Comparison of ENCODE assay signal across 11 mouse cellular contexts in the genomic region with DNA sequence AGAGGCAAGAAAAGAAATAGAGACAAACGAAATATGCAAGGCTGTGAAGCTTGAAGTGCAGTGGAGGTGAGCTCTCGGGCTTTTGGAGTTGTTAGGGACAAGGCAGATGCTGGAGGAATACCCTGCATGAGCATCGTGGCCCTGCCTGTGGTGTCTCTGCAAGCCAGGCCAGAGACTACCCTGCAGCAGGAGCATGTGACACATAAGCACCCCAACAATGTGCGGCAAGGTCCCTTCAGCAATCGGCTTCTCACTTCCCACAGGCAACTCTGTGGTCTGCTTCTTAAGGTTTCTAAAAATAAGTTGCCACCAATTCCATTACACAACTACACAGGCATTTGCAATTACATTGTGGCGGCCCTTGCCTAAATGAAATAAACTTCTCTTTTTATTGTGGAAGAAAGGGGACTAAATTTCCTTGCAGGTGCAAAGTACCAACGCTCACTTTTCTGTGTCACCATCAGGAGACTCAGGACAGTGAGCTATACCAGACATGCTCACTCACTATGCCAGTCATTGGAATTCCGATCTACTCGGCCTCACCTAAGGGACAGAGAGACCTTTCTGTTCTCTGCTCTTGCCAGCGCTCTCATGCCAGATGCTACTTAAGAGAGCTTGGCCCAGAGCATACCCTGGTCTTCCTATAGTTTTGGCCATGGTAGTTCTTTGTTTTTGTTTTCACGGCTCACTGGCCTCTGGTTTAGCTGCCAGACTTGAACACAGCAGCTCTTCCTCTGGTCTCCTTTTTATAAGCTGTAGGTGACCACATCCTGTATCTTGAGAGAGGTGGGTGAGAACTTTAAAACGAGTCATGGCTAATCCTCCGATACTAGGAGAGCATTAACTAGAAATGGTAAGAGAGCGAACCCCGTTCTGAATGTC. TPM values are rescaled to one million over a fixed set of nuclear protein-coding genes. Genes with fewer than 3 reads are reported as not detected.
DNase-seq lines count a peak whose midpoint lies in the region; ATAC-seq lines count a peak whose summit lies in the region.
"Had no signal": no experiment of that assay in that cellular context is flagged by ENCODE, and none has a peak within 500 bp of the region (broad histone marks: within the 10 kb centered on the region; RNA-seq: fewer than 3 reads in every experiment).

No protein-coding gene starts in this region.

- no peak overlapping the region for H3K4me3 ChIP-seq in heart, embryonic 11.5 days (ENCODE audit: low read depth, low read length)
- H3K4me3 ChIP-seq in liver, embryonic 16.5 days (ENCODE audit: low read depth, low read length), result no peak overlapping the region
- H3K4me3 ChIP-seq: neural tube, embryonic 13.5 days had no signal

- no peaks in the 10 kb centered on the region for H3K27me3 ChIP-seq in heart, embryonic 11.5 days (ENCODE audit: control insufficient read depth, insufficient read depth, low read length)
- H3K27me3 ChIP-seq in liver, embryonic 16.5 days (ENCODE audit: control insufficient read depth, insufficient read depth, low read depth, low read length), result no peaks in the 10 kb centered on the region
- H3K27me3 ChIP-seq: neural tube, embryonic 13.5 days had no signal

- ATAC-seq in CD4-positive, CD25-positive, alpha-beta regulatory T cell, adult 4 months, result peak; percentile 90
- no peak for ATAC-seq in heart, embryonic 11.5 days (replicated peaks; ENCODE audit: insufficient number of reproducible peaks, low FRiP score, low TSS enrichment)
- peak; percentile 39; the same call in 1 of the 2 replicates for ATAC-seq in liver, embryonic 16.5 days (ENCODE audit: low read depth)

- WGBS in heart, embryonic 11.5 days (ENCODE audit: insufficient replicate concordance), result 53% methylated on average over 15 of the region's 15 CpGs
- WGBS in liver, embryonic 16.5 days (ENCODE audit: insufficient replicate concordance), result 38% methylated on average over 15 of the region's 15 CpGs

- peaks cover 14% of the 10 kb centered on the region for H3K4me1 ChIP-seq in heart, embryonic 11.5 days (ENCODE audit: control insufficient read depth, insufficient read depth, low read length)
- peaks cover 35% of the 10 kb centered on the region for H3K4me1 ChIP-seq in liver, embryonic 16.5 days (ENCODE audit: control insufficient read depth, low read depth, low read length)
- H3K4me1 ChIP-seq: neural tube, embryonic 13.5 days had no signal

- peak overlapping the region; percentile 45 for H3K4me2 ChIP-seq in heart, embryonic 11.5 days
- H3K4me2 ChIP-seq in liver, embryonic 16.5 days (ENCODE audit: low read depth, low read length), result peak overlapping the region; percentile 4; the same call in 1 of the 2 replicates
- H3K4me2 ChIP-seq: neural tube, embryonic 13.5 days had no signal

- DNase-seq in B cell, adult 2 months, result peak; percentile 40 to 49
- no peak for DNase-seq in retina, embryonic 14.5 days (ENCODE audit: low spot score)
- DNase-seq in kidney, postnatal 36 days, result no peak
- no peak for DNase-seq in kidney, adult 8-10 months
- no peak for DNase-seq in adrenal gland, postnatal 10 days
- DNase-seq: kidney, postnatal 14 days; lung, adult 2 months had no signal

- peak overlapping the region; percentile 28; the same call in 1 of the 2 replicates for H3K9ac ChIP-seq in heart, embryonic 11.5 days (ENCODE audit: low read depth, low read length)
- H3K9ac ChIP-seq in liver, embryonic 16.5 days (ENCODE audit: low read depth, low read length), result 0 out of 2 replicates have a peak overlapping the region, but pooled peaks have one; percentile 11
- H3K9ac ChIP-seq: neural tube, embryonic 13.5 days had no signal

- no peaks in the 10 kb centered on the region for H3K9me3 ChIP-seq in heart, embryonic 11.5 days (replicated peaks; ENCODE audit: control insufficient read depth, low read length)
- H3K9me3 ChIP-seq in liver, embryonic 16.5 days (replicated peaks; ENCODE audit: control insufficient read depth, low read length), result no peaks in the 10 kb centered on the region
- H3K9me3 ChIP-seq: neural tube, embryonic 13.5 days had no signal

- H3K27ac ChIP-seq in heart, embryonic 11.5 days (ENCODE audit: low read depth, low read length), result peak overlapping the region; percentile 92
- H3K27ac ChIP-seq in liver, embryonic 16.5 days (ENCODE audit: low read length), result peak overlapping the region; percentile 74
- H3K27ac ChIP-seq: neural tube, embryonic 13.5 days had no signal

- H3K36me3 ChIP-seq in heart, embryonic 11.5 days (ENCODE audit: control insufficient read depth, insufficient read depth, low read length), result no peaks in the 10 kb centered on the region
- H3K36me3 ChIP-seq in liver, embryonic 16.5 days (ENCODE audit: control insufficient read depth, insufficient read depth), result no peaks in the 10 kb centered on the region
- H3K36me3 ChIP-seq: neural tube, embryonic 13.5 days had no signal

RNA-seq across cellular contexts. Expression of a gene that starts 28.7 kb away (rescaled TPM):
- 1 to 10 TPM; 7.0 to 8.1 TPM for polyA plus RNA-seq in CD4-positive, CD25-positive, alpha-beta regulatory T cell, adult 4 months (2017; shearing (Covaris generic))
- polyA plus RNA-seq in heart, embryonic 11.5 days (2014; fragmentation: Nextera tagmentation; extraction: Ambion mirVana), result 12.3 TPM in 2 replicates
- polyA plus RNA-seq in liver, embryonic 16.5 days (2015; fragmentation: Nextera tagmentation; extraction: Ambion mirVana), result 8.3 and 8.7 TPM in 2 replicates
- 10 to 100 TPM; 18.8 to 20.0 TPM for total RNA-seq in adrenal gland, postnatal 10 days (2021)

RNA-seq across cellular contexts. Expression of a gene that starts 49.8 kb away (rescaled TPM):
- polyA plus RNA-seq in CD4-positive, CD25-positive, alpha-beta regulatory T cell, adult 4 months (2017; shearing (Covaris generic)), result 1 to 10 TPM; 1.1 to 5.5 TPM
- 42.6 and 43.5 TPM in 2 replicates for polyA plus RNA-seq in heart, embryonic 11.5 days (2014; fragmentation: Nextera tagmentation; extraction: Ambion mirVana)
- 20.3 and 20.5 TPM in 2 replicates for polyA plus RNA-seq in liver, embryonic 16.5 days (2015; fragmentation: Nextera tagmentation; extraction: Ambion mirVana)
- 10 to 100 TPM; 26.5 to 29.4 TPM for total RNA-seq in adrenal gland, postnatal 10 days (2021)

Comparison
In these comparisons a context has a peak if more than half of its experiments do, and no peak if none do; other contexts are left out.
1. DNase-seq: peak in B cell, adult 2 months (2 of 2); none in retina, embryonic 14.5 days (single experiment), kidney, postnatal 36 days (0 of 2), kidney, adult 8-10 months (0 of 2) and adrenal gland, postnatal 10 days (single experiment).